Mouse (Mus musculus): Measurements from ENCODE around the gene Shank2. TPM values are rescaled to one million over a fixed set of nuclear protein-coding genes. Genes with fewer than 3 reads are reported as not detected.
A peak's percentile ranks its signal among the peaks of the same experiment; 100 is the strongest.

Gene Shank2
- total RNA-seq, 2 experiments from 2014 or later: 113 to 116 TPM

GRCm38 (mm10) chr7:144258332-144258731 lies 256.6 kb downstream of the Shank2 start:
- no peak for DNase-seq (ENCODE audit: low spot score in 2 of 2)

GRCm38 (mm10) chr7:144262666-144263065 lies 260.9 kb downstream of the Shank2 start:
- DNase-seq (ENCODE audit: low spot score in 2 of 2): no peak

GRCm38 (mm10) chr7:144266745-144267144 lies 265.0 kb downstream of the Shank2 start:
- DNase-seq (ENCODE audit: low spot score in 2 of 2): no peak

GRCm38 (mm10) chr7:144268329-144268728 lies 266.6 kb downstream of the Shank2 start:
- DNase-seq (ENCODE audit: low spot score in 2 of 2): peak in 1 of 2 experiments; percentile 41

- no peak for DNase-seq (ENCODE audit: low spot score in 2 of 2)
Measured at GRCm38 (mm10) chr7:144268778-144269177, 267.1 kb downstream of the Shank2 start.

GRCm38 (mm10) chr7:144271074-144271473 lies 269.3 kb downstream of the Shank2 start:
- DNase-seq (ENCODE audit: low spot score in 2 of 2): no peak

GRCm38 (mm10) chr7:144278703-144279102 lies 277.0 kb downstream of the Shank2 start:
- no peak for DNase-seq (ENCODE audit: low spot score in 2 of 2)

GRCm38 (mm10) chr7:144283701-144284100 lies 282.0 kb downstream of the Shank2 start:
- peak in 1 of 2 experiments; percentile 46 for DNase-seq (ENCODE audit: low spot score in 2 of 2)

- peak; percentile 57 to 69 for DNase-seq (ENCODE audit: low spot score in 2 of 2)
Measured at GRCm38 (mm10) chr7:144284241-144285065, 282.7 kb downstream of the Shank2 start.

- no peak for DNase-seq (ENCODE audit: low spot score in 2 of 2)
Measured at GRCm38 (mm10) chr7:144285066-144285633, 283.4 kb downstream of the Shank2 start.

- DNase-seq (ENCODE audit: low spot score in 2 of 2): no peak
Measured at GRCm38 (mm10) chr7:144285912-144286311, 284.2 kb downstream of the Shank2 start.

- DNase-seq (ENCODE audit: low spot score in 2 of 2): no peak
Measured at GRCm38 (mm10) chr7:144287991-144288390, 286.3 kb downstream of the Shank2 start.

GRCm38 (mm10) chr7:144291478-144291877 lies 289.8 kb downstream of the Shank2 start:
- DNase-seq (ENCODE audit: low spot score in 2 of 2): no peak

- no peak for DNase-seq (ENCODE audit: low spot score in 2 of 2)
Measured at GRCm38 (mm10) chr7:144293611-144294010, 291.9 kb downstream of the Shank2 start.

- peak; percentile 33 to 51 for DNase-seq (ENCODE audit: low spot score in 2 of 2)
Measured at GRCm38 (mm10) chr7:144294239-144295200, 292.8 kb downstream of the Shank2 start.

- DNase-seq (ENCODE audit: low spot score in 2 of 2): no peak
Measured at GRCm38 (mm10) chr7:144299351-144299750, 297.6 kb downstream of the Shank2 start.

- DNase-seq (ENCODE audit: low spot score in 2 of 2): no peak
Measured at GRCm38 (mm10) chr7:144301646-144302045, 299.9 kb downstream of the Shank2 start.

GRCm38 (mm10) chr7:144302498-144302897 lies 300.8 kb downstream of the Shank2 start:
- no peak for DNase-seq (ENCODE audit: low spot score in 2 of 2)

GRCm38 (mm10) chr7:144307853-144308409 lies 306.2 kb downstream of the Shank2 start:
- DNase-seq (ENCODE audit: low spot score in 2 of 2): no peak

- DNase-seq (ENCODE audit: low spot score in 2 of 2): peak in 1 of 2 experiments; percentile 40
Measured at GRCm38 (mm10) chr7:144314438-144315105, 312.8 kb downstream of the Shank2 start.

- DNase-seq (ENCODE audit: low spot score in 2 of 2): no peak
Measured at GRCm38 (mm10) chr7:144316224-144316623, 314.5 kb downstream of the Shank2 start.
